Mouse (Mus musculus): ENCODE data around the gene Fez2. TPM values are rescaled to one million over a fixed set of nuclear protein-coding genes. Genes with fewer than 3 reads are reported as not detected.

Fez2 gene
- polyA plus RNA-seq, 1 experiment from 2014 or later: 43.5 TPM

DNA sequence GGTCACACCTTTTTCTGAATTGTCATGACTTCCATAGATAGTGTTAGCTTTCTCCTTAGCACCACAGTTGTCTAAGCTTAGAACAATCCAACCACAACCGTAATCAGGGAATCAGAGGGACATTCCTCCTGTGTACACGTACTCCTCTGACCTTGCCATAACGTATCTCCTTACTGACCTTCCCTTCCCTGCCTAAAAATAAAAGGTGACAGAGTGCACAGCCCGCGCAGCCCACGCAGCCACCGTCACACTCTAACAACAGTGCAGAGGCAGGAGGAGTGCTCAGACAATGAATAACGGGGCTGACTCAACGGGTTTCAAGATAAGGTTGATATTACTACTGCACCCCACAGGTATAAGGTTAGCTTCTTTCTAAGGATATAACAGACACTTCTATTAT lies 14.1 kb downstream of the Fez2 start:
- WGBS: 92% methylated on average over 9 of the region's 9 CpGs
- no peaks in the 10 kb centered on the region for H3K9me3 ChIP-seq (replicated peaks)
- no peak overlapping the region for H3K4me3 ChIP-seq

GRCm38 (mm10) chr17:78403229-78403628 lies 14.7 kb downstream of the Fez2 start:
- Histone ChIP-seq H3K9me3 (replicated peaks) (no peaks in the 10 kb centered on the region), H3K27me3 (ENCODE audit: low read depth, poor library complexity, severe bottlenecking) (no peaks in the 10 kb centered on the region), H3K36me3 (peaks cover 47% of the 10 kb centered on the region), H3K27ac (replicated peaks) (no peak overlapping the region), H3K4me1 (peaks cover 8% of the 10 kb centered on the region), H3K4me3 (no peak overlapping the region)
- WGBS: 90% methylated on average over 4 of the region's 4 CpGs
- DNase-seq (ENCODE audit: low spot score): no peak

More for the DNA sequence above, 14.1 kb downstream of the Fez2 start:
- DNase-seq (ENCODE audit: low spot score): no peak
- peaks cover 12% of the 10 kb centered on the region for H3K4me1 ChIP-seq
- no peak overlapping the region for H3K27ac ChIP-seq (replicated peaks)
- no peaks in the 10 kb centered on the region for H3K27me3 ChIP-seq (ENCODE audit: low read depth, poor library complexity, severe bottlenecking)
- H3K36me3 ChIP-seq: peaks cover 53% of the 10 kb centered on the region

GRCm38 (mm10) chr17:78402174-78402573 lies 15.8 kb downstream of the Fez2 start:
- DNase-seq (ENCODE audit: low spot score): no peak
- H3K4me3 ChIP-seq: no peak overlapping the region
- H3K27ac ChIP-seq (replicated peaks): no peak overlapping the region
- no peaks in the 10 kb centered on the region for H3K9me3 ChIP-seq (replicated peaks)
- peaks cover 55% of the 10 kb centered on the region for H3K36me3 ChIP-seq
- WGBS: 84% methylated on average over 6 of the region's 6 CpGs
- H3K27me3 ChIP-seq (ENCODE audit: low read depth, poor library complexity, severe bottlenecking): no peaks in the 10 kb centered on the region
- H3K4me1 ChIP-seq: peaks cover 8% of the 10 kb centered on the region

GRCm38 (mm10) chr17:78401713-78402112 lies 16.2 kb downstream of the Fez2 start:
- Histone ChIP-seq H3K9me3 (replicated peaks) (no peaks in the 10 kb centered on the region), H3K36me3 (peaks cover 57% of the 10 kb centered on the region), H3K27ac (replicated peaks) (no peak overlapping the region), H3K27me3 (ENCODE audit: low read depth, poor library complexity, severe bottlenecking) (no peaks in the 10 kb centered on the region), H3K4me3 (no peak overlapping the region), H3K4me1 (peaks cover 8% of the 10 kb centered on the region)
- 54% methylated on average over 4 of the region's 4 CpGs for WGBS
- no peak for DNase-seq (ENCODE audit: low spot score)

DNA sequence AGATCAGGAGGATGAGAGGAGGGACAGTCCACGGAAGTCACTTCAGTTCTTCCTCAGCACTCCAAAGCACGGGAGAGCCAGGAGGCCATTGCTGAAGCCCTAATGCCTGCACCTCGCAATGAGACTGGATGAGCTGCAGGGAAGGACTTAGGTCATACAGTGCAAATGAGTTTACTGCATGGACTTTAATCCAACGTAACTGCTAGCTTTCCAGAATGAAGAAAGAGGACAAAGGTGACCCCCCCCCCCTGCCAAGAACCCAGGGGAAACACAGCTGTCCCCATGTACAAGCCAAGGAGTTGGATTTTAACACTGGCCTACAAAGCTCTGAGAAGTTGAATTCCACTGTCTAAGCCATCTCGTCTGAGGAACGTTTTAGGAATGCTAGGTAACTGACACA lies 16.6 kb downstream of the Fez2 start:
- Histone ChIP-seq H3K4me3 (no peak overlapping the region), H3K27me3 (ENCODE audit: low read depth, poor library complexity, severe bottlenecking) (no peaks in the 10 kb centered on the region), H3K4me1 (peaks cover 8% of the 10 kb centered on the region), H3K27ac (replicated peaks) (no peak overlapping the region), H3K36me3 (peaks cover 59% of the 10 kb centered on the region), H3K9me3 (replicated peaks) (no peaks in the 10 kb centered on the region)
- 85% methylated on average over 6 of the region's 6 CpGs for WGBS
- no peak for DNase-seq (ENCODE audit: low spot score)

- 87% methylated on average over 12 of the region's 12 CpGs for WGBS
- peaks cover 64% of the 10 kb centered on the region for H3K36me3 ChIP-seq
- no peak for DNase-seq (ENCODE audit: low spot score)
- no peaks in the 10 kb centered on the region for H3K27me3 ChIP-seq (ENCODE audit: low read depth, poor library complexity, severe bottlenecking)
- peaks cover 8% of the 10 kb centered on the region for H3K4me1 ChIP-seq
- H3K9me3 ChIP-seq (replicated peaks): no peaks in the 10 kb centered on the region
- no peak overlapping the region for H3K4me3 ChIP-seq
- H3K27ac ChIP-seq (replicated peaks): peak overlapping the region; percentile 52; the same call in 1 of the 2 replicates
These were observed 17.7 kb downstream of the Fez2 start for GRCm38 (mm10) chr17:78400130-78400840.

DNA sequence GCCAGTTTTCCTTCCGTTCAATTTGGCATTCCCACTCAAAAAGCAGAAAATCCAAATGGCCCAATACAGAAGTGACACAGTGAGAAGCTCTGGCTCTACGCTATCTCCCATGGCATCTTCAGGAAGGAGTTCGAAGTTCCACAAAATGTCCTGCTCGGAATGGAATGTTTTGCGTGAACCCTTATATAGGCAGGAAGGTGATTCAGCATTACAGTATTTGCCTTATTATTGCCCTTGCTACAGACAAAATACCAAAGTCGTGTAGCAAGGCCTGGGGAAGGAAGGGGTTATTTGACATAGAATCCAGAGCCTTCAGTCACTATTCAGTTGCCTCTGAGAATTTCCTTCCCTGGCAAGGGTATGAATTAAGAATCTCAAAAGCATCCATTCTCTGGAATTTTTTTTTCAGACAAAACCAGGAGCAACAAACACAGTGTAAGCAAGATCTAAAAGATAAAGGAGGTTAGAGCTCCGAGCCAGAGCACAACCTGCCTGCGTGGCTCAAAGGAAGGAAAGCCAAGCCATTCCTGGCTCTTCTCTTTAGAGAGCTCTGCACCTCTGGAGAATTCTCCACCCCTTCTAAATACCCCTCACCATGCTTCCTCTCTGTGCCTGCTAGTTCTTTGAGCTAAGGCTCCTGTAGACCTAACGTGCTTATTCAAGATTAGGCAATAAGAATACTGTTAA lies 25.4 kb downstream of the Fez2 start:
- Histone ChIP-seq H3K27me3 (ENCODE audit: low read depth, poor library complexity, severe bottlenecking) (no peaks in the 10 kb centered on the region), H3K27ac (replicated peaks) (no peak overlapping the region), H3K36me3 (peaks cover 24% of the 10 kb centered on the region), H3K4me1 (no peaks in the 10 kb centered on the region), H3K4me3 (no peak overlapping the region), H3K9me3 (replicated peaks) (no peaks in the 10 kb centered on the region)
- 85% methylated on average over 9 of the region's 9 CpGs for WGBS
- DNase-seq (ENCODE audit: low spot score): no peak

DNA sequence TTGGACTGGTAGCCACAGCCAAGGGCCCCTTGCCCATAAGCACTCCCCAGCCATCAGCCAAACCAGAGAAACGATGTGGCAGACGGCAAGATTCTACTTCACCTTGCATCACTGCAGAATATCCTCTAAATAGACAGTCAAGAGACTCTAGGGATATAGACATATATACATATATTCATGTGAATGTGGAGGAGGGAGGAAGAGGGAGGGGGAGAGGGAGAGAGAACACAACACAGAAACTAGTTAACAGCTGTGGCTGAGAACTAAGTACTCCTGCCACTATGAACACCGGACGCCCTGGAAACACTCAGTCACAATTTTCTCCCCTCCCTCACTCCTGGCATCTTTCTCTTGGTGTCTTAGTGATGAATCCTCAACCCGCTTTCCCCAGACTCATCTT lies 28.4 kb downstream of the Fez2 start:
- Histone ChIP-seq H3K4me1 (no peaks in the 10 kb centered on the region), H3K4me3 (no peak overlapping the region), H3K27ac (replicated peaks) (no peak overlapping the region), H3K27me3 (ENCODE audit: low read depth, poor library complexity, severe bottlenecking) (no peaks in the 10 kb centered on the region), H3K9me3 (replicated peaks) (no peaks in the 10 kb centered on the region), H3K36me3 (peaks cover 9% of the 10 kb centered on the region; the same call in 1 of the 2 replicates)
- no peak for DNase-seq (ENCODE audit: low spot score)
- WGBS: 91% methylated on average over 5 of the region's 5 CpGs

DNA sequence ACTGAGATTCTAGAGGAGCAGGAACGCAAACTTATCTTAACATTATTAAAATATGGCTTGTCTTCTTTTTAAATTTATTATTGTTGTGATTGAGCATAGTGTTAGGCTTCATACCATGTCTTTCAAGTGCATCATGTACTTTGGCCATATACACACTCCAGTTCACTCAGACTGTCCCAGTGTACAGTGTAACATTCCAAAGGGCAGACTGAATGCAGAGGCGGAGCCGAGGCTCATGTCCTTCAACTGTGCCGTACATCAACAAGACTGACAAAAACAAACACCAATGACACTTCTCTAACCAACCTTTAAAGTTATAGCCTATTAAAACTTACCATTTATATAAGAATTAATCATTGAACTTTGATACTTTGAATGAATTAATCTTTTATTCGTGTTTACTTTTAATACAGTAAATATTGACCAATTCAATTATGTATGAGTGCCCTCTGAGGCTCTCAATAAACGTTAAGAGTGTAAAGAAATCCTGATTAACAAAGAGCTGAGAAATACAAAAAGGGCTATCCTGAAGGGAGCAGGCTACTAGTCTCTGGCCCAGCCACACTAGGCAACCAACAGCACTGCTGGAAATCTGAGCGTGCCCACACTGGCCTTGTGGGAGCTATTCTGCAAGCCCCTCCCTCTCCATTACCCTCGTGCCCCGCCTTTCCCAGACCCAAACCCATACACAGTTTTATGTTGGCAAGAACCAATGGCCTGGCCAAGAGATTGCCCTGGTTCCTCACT lies 29.7 kb downstream of the Fez2 start:
- WGBS: 90% methylated on average over 9 of the region's 9 CpGs
- H3K4me1 ChIP-seq: no peaks in the 10 kb centered on the region
- H3K36me3 ChIP-seq: peaks cover 14% of the 10 kb centered on the region; the same call in 1 of the 2 replicates
- no peaks in the 10 kb centered on the region for H3K9me3 ChIP-seq (replicated peaks)
- no peak overlapping the region for H3K27ac ChIP-seq (replicated peaks)
- DNase-seq (ENCODE audit: low spot score): no peak
- no peaks in the 10 kb centered on the region for H3K27me3 ChIP-seq (ENCODE audit: low read depth, poor library complexity, severe bottlenecking)
- H3K4me3 ChIP-seq: no peak overlapping the region

DNA sequence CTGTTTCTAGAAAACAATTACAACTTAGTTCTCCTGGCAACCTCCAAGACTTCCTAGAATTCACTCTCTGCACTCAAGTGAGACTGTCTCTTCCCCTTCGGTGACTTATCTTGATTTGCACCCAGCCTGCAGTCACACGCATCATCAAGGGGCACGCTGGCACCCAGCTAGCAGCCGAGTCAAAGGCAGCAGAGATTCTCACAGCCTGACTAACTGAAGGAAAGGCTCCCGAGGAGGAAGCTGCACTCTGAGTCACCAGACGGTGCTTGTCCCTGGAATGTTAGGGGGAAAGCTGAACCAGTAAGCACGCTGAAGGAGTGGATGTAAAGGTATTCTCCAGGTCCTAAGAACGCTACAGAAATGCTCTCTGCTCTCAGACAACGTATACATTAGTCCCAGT lies 30.3 kb downstream of the Fez2 start:
- H3K4me3 ChIP-seq: no peak overlapping the region
- H3K27ac ChIP-seq (replicated peaks): no peak overlapping the region
- DNase-seq (ENCODE audit: low spot score): no peak
- H3K27me3 ChIP-seq (ENCODE audit: low read depth, poor library complexity, severe bottlenecking): no peaks in the 10 kb centered on the region
- no peaks in the 10 kb centered on the region for H3K9me3 ChIP-seq (replicated peaks)
- 88% methylated on average over 9 of the region's 9 CpGs for WGBS
- H3K36me3 ChIP-seq: peaks cover 19% of the 10 kb centered on the region; the same call in 1 of the 2 replicates
- H3K4me1 ChIP-seq: no peaks in the 10 kb centered on the region

- Histone ChIP-seq H3K4me3 (no peak overlapping the region), H3K9me3 (replicated peaks) (no peaks in the 10 kb centered on the region), H3K27ac (replicated peaks) (no peak overlapping the region), H3K27me3 (ENCODE audit: low read depth, poor library complexity, severe bottlenecking) (no peaks in the 10 kb centered on the region), H3K36me3 (peaks cover 43% of the 10 kb centered on the region), H3K4me1 (no peaks in the 10 kb centered on the region; the same call in 1 of the 2 replicates)
- DNase-seq (ENCODE audit: low spot score): no peak
- 92% methylated on average over 3 of the region's 3 CpGs for WGBS
These were observed 35.6 kb downstream of the Fez2 start for GRCm38 (mm10) chr17:78382321-78382720.

DNA sequence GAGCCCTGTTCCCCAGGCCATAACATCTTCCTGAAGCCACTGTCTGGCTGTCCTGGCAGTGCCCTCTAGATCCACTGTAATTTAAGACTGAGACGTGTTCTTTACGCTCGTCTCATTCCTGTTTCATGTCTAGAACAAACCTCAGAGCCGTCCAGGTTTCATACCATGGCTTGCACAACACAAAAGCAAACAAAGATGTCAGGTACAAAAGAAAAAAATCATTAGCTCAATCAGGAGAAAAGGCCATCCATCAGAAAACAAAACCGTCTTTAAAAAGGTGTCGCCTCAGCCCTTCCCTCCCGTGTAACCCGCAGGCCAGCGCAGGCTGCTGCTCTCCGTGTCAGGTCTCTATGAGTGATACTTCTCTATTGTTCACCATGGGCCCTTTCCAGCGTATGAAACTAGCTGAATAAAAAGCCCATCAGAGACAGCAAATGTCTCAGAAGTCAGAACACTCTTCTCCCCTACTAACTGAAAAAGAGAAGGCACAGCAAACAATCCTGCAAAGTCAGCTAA lies 38.2 kb downstream of the Fez2 start:
- Histone ChIP-seq H3K9me3 (replicated peaks) (no peaks in the 10 kb centered on the region), H3K36me3 (peaks cover 47% of the 10 kb centered on the region), H3K27ac (replicated peaks) (no peak overlapping the region), H3K27me3 (ENCODE audit: low read depth, poor library complexity, severe bottlenecking) (no peaks in the 10 kb centered on the region), H3K4me3 (no peak overlapping the region), H3K4me1 (peaks cover 2% of the 10 kb centered on the region)
- WGBS: 89% methylated on average over 11 of the region's 11 CpGs
- DNase-seq (ENCODE audit: low spot score): no peak

Measured in midbrain, embryonic 10.5 days (tissue).